Mouse (Mus musculus) lung, embryonic 15.5 days (tissue): Measurements from ENCODE around the gene Camk2d. TPM values are rescaled to one million over a fixed set of nuclear protein-coding genes. Genes with fewer than 3 reads are reported as not detected.

Experiments
- ATAC-seq: fragments of 200-750 bp; cut with Nextera tagmentation; 2 replicates; pipeline ENCODE4 v1.8.0; 2017; ENCODE audit warnings: moderate number of reproducible peaks, borderline replicate concordance; ENCODE audit not compliant: low FRiP score, low TSS enrichment; ENCODE audit errors: extremely low read depth
- H3K27ac ChIP-seq: fragments of 300-500 bp; sonication (generic); 2 replicates; pipeline ENCODE4 v1.5.1; 2015; ENCODE audit warnings: moderate library complexity, mild to moderate bottlenecking, inconsistent platforms
- H3K27me3 ChIP-seq: fragments of 300-500 bp; sonication (generic); 2 replicates; pipeline ENCODE4 v1.6.1; 2015; ENCODE audit warnings: inconsistent platforms
- H3K36me3 ChIP-seq: fragments of 300-500 bp; sonication (generic); 2 replicates; pipeline ENCODE4 v1.6.1; 2015; ENCODE audit warnings: inconsistent platforms
- H3K4me1 ChIP-seq: fragments of 300-500 bp; sonication (generic); 2 replicates; pipeline ENCODE4 v1.6.1; 2015; ENCODE audit warnings: inconsistent platforms
- H3K4me2 ChIP-seq: fragments of 300-500 bp; sonication (generic); 2 replicates; pipeline ENCODE4 v1.6.1; 2015; ENCODE audit warnings: inconsistent platforms, mild to moderate bottlenecking, moderate library complexity
- H3K4me3 ChIP-seq: fragments of 300-500 bp; sonication (generic); 2 replicates; pipeline ENCODE4 v1.5.1; 2015; ENCODE audit warnings: mild to moderate bottlenecking, inconsistent platforms
- H3K9ac ChIP-seq: fragments of 300-500 bp; sonication (generic); 2 replicates; pipeline ENCODE4 v1.6.1; 2015; ENCODE audit warnings: inconsistent platforms
- H3K9me3 ChIP-seq: fragments of 300-500 bp; sonication (generic); 2 replicates; pipeline ENCODE4 v1.6.1; 2016; ENCODE audit warnings: inconsistent platforms
- WGBS: fragments of 180-500 bp; shearing (Covaris S2); methylation state at CpG from one replicate; pipeline ENCODE4 v1.1.7; 2015; 5-methylcytosine and 5-hydroxymethylcytosine counted together
- polyA plus RNA-seq: library from polyadenylated mRNA; unstranded; fragments of >200 nt; fragmentation: Nextera tagmentation; extraction: Ambion mirVana; gene quantifications from 2 replicates; pipeline ENCODE4 v1.2.1, GENCODE M21; 2015

Gene Camk2d
- polyA plus RNA-seq, 1 experiment from 2014 or later, result 39.0 TPM

DNA sequence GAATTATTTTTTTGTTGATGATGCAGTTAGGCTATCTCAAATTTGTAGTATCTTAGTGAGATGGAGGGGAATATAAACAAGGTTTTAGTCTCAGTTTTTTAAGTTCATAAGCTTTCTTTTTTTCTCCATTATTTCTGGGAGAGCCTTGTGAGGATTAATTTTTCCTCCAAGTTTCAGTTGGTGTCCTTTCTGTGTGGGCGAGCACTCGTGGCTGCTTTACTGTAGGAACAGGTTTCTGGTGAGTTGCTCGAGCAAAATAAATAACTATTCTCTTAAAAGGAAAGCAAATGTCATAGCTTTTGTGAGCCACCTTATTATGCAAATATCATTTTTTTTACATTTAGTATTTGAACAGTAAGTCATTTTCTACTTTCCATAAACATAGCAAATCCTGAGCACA is 74.3 kb downstream of the Camk2d start:
- Histone ChIP-seq H3K9me3 (no peaks in the 10 kb centered on the region), H3K4me2 (no peak overlapping the region), H3K4me1 (peaks cover 44% of the 10 kb centered on the region), H3K4me3 (no peak overlapping the region), H3K36me3 (no peaks in the 10 kb centered on the region), H3K27ac (no peak overlapping the region), H3K27me3 (no peaks in the 10 kb centered on the region), H3K9ac (no peak overlapping the region)
- WGBS, result 63% methylated on average over 3 of the region's 3 CpGs
- ATAC-seq, result no peak

DNA sequence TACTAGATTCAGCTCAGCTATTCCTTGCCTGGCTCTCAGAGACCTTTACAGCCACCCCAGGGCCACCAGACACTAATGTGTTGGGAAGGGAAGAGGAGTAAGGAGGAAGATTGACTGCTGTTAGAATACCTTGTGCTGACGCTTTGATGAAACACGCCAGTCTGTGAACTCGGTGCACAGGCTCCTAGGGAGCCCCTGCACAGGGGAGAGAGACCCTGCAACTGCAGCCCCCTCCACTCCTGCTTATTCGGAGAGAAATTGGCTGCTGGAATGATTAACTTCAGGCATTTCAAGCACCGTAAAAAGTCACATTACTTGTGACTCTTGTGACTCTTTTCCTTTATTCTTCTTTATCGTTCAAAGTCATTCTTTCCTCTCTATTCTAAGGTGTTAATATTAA is 75.2 kb downstream of the Camk2d start:
- 31% methylated on average over 6 of the region's 6 CpGs for WGBS
- Histone ChIP-seq H3K4me1 (peaks cover 44% of the 10 kb centered on the region), H3K4me2 (no peak overlapping the region), H3K36me3 (no peaks in the 10 kb centered on the region), H3K27me3 (no peaks in the 10 kb centered on the region), H3K9ac (no peak overlapping the region), H3K9me3 (no peaks in the 10 kb centered on the region), H3K27ac (no peak overlapping the region), H3K4me3 (no peak overlapping the region)
- no peak for ATAC-seq

DNA sequence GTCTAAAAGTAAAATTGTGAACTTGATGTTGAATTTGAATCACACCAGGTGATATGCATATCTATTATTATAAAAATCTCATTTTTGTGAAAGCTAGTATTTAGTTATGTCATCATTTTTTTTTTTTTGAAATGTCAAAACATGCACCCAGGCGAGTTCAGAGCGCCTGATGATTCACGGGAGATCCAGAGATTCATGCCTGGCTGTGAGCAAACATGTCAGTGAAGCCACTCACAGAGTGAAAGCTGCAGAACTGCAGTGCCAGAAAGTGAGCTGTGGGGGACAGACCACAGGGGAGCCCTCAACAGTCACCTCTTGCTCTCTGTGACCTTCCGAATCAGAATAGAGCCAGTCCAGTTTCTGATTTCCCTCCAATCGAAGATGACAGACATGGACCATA is 84.9 kb downstream of the Camk2d start:
- Histone ChIP-seq H3K36me3 (no peaks in the 10 kb centered on the region), H3K4me2 (no peak overlapping the region), H3K9ac (no peak overlapping the region), H3K27me3 (no peaks in the 10 kb centered on the region), H3K4me1 (no peaks in the 10 kb centered on the region), H3K4me3 (no peak overlapping the region), H3K27ac (no peak overlapping the region), H3K9me3 (no peaks in the 10 kb centered on the region)
- 64% methylated on average over 5 of the region's 5 CpGs for WGBS
- no peak for ATAC-seq

DNA sequence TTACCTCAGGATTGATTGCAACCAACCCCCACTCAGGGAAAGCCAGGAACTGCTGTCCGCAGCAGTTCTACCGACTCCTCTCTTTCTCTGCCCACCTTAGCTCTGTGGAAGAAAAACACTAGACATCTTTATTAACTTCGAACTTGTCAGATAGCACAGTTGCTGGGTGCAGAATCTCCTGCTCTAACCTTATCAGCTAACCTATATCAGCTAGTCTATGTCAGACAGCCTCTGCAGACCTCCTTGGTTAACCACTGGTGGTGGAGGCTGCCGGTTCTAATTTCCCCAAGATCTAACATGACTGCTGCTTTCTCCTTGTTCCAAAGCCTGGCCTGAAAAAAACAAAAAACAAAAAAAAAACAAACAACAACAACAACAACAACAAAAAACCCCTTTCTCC is 85.9 kb downstream of the Camk2d start:
- Histone ChIP-seq H3K4me2 (no peak overlapping the region), H3K9me3 (no peaks in the 10 kb centered on the region), H3K9ac (no peak overlapping the region), H3K27me3 (no peaks in the 10 kb centered on the region), H3K36me3 (no peaks in the 10 kb centered on the region), H3K4me3 (no peak overlapping the region), H3K4me1 (no peaks in the 10 kb centered on the region), H3K27ac (no peak overlapping the region)
- 69% methylated on average over 4 of the region's 4 CpGs for WGBS
- no peak for ATAC-seq

DNA sequence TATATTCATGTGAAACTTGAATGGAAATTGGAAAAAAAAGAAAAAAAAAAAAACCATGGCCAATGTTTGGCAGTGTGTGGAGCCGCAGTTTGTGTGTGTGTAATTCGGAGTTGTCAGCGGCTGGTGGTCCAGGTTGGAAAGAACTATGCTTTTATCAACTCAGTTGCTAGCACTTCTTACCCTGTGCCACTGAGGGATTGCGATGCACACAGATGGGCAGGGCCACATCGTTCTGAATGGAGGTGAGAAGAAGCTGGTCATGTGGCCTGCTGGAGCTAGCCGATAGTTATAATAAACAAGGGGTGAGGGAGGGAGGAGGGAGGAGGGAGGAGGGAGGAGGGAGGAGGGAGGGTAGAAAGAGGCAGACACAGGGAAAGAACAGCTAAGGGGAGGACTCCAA is 89.3 kb downstream of the Camk2d start:
- Histone ChIP-seq H3K36me3 (no peaks in the 10 kb centered on the region), H3K27ac (no peak overlapping the region), H3K4me2 (no peak overlapping the region), H3K9me3 (no peaks in the 10 kb centered on the region), H3K4me1 (no peaks in the 10 kb centered on the region), H3K27me3 (no peaks in the 10 kb centered on the region), H3K4me3 (no peak overlapping the region), H3K9ac (no peak overlapping the region)
- 63% methylated on average over 5 of the region's 6 CpGs for WGBS
- no peak for ATAC-seq

DNA sequence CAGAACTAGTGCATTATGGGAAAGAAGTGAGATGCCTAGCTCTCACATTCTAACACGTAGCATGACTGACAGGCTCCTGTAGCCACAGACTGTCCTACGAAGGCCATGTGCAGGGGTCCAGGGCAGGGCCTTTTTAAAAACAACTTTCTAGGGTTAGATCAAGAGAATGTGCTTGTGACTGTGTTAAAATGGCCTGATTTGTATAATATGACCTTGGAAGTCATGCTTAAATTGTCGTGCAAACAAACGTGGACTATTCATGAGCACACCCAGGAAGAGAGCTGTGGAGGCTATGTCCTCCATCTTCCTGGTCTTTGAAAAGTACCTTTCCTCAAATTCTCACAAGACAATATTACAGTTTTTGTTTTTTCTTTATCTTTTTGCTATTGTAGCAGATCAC is 91.0 kb downstream of the Camk2d start:
- Histone ChIP-seq H3K9me3 (no peaks in the 10 kb centered on the region), H3K4me1 (peaks cover 1% of the 10 kb centered on the region; the same call in 1 of the 2 replicates), H3K36me3 (no peaks in the 10 kb centered on the region), H3K9ac (no peak overlapping the region), H3K4me2 (no peak overlapping the region), H3K27me3 (no peaks in the 10 kb centered on the region), H3K27ac (no peak overlapping the region), H3K4me3 (no peak overlapping the region)
- 57% methylated on average over 4 of the region's 4 CpGs for WGBS
- no peak for ATAC-seq

DNA sequence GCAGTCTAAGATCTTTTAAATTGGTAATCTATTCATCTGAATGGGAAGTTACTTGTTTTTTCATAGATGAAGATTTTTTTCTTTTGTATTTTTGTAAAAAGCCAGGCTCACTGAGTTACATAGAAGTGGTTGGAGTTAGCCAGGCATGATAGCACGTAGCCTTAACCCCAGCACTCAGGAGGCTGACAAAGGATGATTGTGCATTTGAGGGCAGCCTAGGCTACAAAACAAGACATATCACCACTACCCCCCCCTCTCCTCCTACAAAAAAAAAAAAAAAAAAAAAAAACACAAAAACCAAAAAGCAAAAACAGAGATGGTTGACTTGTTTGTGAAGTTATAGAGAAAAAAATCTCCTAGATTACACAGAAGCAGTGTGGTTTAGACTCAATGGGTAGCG is 92.4 kb downstream of the Camk2d start:
- no peak for ATAC-seq
- Histone ChIP-seq H3K4me3 (no peak overlapping the region), H3K4me2 (no peak overlapping the region), H3K27ac (no peak overlapping the region), H3K4me1 (peaks cover 14% of the 10 kb centered on the region), H3K9ac (no peak overlapping the region), H3K9me3 (no peaks in the 10 kb centered on the region), H3K27me3 (no peaks in the 10 kb centered on the region), H3K36me3 (no peaks in the 10 kb centered on the region)
- WGBS, result 80% methylated on average over 2 of the region's 2 CpGs

DNA sequence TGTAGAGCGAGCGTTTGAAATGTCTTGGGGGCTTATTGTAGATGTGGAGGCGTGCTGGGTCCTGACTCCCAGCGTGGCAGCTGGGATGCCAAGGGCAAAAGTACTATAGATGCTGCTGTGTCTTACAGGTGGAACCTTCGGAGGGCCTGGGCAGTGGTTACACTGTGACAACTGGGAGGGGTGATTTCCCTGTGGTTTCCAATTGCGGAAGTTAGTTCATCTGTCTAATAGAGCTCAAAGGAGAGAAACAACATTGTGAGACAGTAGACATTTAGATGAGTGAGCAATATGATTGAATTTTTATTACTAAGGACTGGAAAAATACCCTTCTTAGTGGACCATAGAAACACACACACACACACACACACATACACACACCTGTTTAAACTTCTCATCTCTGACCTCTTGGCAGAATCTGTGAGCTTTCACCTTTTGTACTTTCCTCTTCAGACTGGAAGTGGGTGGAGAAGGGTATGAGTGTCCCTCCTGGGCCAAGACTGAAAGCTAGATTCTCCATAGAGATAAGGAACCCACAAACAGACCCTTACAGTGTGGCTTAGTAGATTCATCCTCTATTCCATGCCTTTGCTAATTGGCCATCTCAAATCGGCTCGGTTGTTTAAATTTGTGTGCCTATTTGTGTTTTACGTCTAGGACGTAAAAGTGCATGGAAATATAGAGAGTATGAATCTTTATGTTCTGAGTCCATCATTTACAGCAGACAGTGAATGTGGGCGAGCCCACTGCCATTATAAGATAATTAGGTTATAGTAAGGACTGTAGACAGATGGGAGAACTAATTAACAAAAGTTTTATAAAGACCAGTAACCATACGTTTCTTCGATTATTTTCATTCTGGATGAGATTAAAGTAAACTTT is 94.8 kb downstream of the Camk2d start:
- 81% methylated on average over 13 of the region's 13 CpGs for WGBS
- Histone ChIP-seq H3K27ac (no peak overlapping the region), H3K9ac (no peak overlapping the region), H3K4me3 (no peak overlapping the region), H3K9me3 (no peaks in the 10 kb centered on the region), H3K4me2 (no peak overlapping the region), H3K27me3 (no peaks in the 10 kb centered on the region), H3K36me3 (no peaks in the 10 kb centered on the region), H3K4me1 (peaks cover 23% of the 10 kb centered on the region)
- ATAC-seq, result no peak

DNA sequence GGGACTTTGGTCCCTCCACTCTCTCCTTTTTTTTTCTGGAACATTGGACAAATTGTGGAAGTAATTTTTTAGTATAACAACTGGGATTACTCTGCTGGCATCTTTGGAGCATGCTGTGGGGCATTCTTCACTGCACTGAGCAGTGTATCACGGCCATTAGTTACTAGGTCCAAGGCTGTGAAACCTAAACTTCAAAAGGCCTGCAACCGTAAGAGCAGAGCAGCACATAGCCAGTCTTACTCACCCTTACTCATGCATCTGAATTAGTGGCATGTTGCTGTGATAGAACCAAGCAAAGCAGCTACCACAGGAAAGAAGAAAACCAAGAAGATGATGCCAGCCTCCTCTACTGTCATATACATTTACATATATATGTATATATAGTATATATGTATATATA is 95.5 kb downstream of the Camk2d start:
- H3K9me3 ChIP-seq, result no peaks in the 10 kb centered on the region
- ATAC-seq, result no peak
- H3K4me2 ChIP-seq, result no peak overlapping the region
- 80% methylated on average over 2 of the region's 2 CpGs for WGBS
- H3K9ac ChIP-seq, result no peak overlapping the region
- H3K27ac ChIP-seq, result no peak overlapping the region
- no peaks in the 10 kb centered on the region for H3K36me3 ChIP-seq
- H3K4me3 ChIP-seq, result no peak overlapping the region
- H3K4me1 ChIP-seq, result peaks cover 23% of the 10 kb centered on the region
- no peaks in the 10 kb centered on the region for H3K27me3 ChIP-seq

DNA sequence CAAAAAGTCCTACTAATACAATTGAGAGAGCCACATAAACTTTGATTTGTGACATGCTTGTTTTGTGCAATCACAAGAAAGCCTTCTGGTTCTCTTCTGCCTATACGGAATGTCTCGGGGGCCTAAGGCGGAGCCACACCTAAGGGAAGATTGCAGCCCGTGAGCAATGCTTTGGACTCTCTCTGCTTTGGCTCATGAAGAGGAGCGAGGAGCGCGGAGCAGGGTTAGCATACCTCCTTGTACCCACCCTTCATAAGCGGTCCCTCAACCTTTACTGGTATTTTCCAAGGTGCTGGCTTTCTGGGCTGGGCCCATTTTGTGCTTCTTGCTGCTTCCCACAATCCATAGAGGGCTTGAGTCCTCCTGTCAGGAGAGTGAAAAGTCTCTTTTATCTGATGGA is 96.7 kb downstream of the Camk2d start:
- peaks cover 23% of the 10 kb centered on the region for H3K4me1 ChIP-seq
- peak; percentile 53; the same call in 1 of the 2 replicates for ATAC-seq
- H3K36me3 ChIP-seq, result no peaks in the 10 kb centered on the region
- H3K27me3 ChIP-seq, result no peaks in the 10 kb centered on the region
- H3K9ac ChIP-seq, result no peak overlapping the region
- peak overlapping the region; percentile 45 for H3K4me2 ChIP-seq
- 48% methylated on average over 8 of the region's 8 CpGs for WGBS
- peak overlapping the region; percentile 21; the same call in 1 of the 2 replicates for H3K4me3 ChIP-seq
- peak overlapping the region; percentile 80 for H3K27ac ChIP-seq
- H3K9me3 ChIP-seq, result no peaks in the 10 kb centered on the region

DNA sequence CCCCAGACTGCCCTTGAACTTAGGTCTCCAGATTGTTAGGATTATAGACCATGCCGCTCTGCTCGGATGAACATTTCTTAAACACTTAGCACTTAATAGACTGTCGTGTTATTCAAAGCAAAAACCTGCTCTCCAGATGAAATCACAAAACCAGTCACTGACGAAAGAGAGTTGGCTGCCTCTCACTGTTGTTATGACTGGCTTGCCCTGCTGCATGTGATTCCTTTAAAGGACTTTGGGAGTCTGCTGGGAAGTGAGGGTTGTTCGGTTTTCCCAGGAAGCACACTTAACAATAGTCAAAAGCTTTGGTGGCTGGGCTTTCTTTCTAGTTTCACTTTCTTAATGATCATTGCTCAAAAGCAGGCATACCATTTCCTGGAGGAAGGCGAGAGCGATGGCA is 97.2 kb downstream of the Camk2d start:
- Histone ChIP-seq H3K27me3 (no peaks in the 10 kb centered on the region), H3K4me3 (peak overlapping the region; percentile 21), H3K36me3 (no peaks in the 10 kb centered on the region), H3K4me2 (peak overlapping the region; percentile 45), H3K9ac (no peak overlapping the region), H3K4me1 (peaks cover 23% of the 10 kb centered on the region), H3K9me3 (no peaks in the 10 kb centered on the region), H3K27ac (peak overlapping the region; percentile 80)
- WGBS, result 18% methylated on average over 7 of the region's 7 CpGs
- ATAC-seq, result peak; percentile 90; the same call in 1 of the 2 replicates

DNA sequence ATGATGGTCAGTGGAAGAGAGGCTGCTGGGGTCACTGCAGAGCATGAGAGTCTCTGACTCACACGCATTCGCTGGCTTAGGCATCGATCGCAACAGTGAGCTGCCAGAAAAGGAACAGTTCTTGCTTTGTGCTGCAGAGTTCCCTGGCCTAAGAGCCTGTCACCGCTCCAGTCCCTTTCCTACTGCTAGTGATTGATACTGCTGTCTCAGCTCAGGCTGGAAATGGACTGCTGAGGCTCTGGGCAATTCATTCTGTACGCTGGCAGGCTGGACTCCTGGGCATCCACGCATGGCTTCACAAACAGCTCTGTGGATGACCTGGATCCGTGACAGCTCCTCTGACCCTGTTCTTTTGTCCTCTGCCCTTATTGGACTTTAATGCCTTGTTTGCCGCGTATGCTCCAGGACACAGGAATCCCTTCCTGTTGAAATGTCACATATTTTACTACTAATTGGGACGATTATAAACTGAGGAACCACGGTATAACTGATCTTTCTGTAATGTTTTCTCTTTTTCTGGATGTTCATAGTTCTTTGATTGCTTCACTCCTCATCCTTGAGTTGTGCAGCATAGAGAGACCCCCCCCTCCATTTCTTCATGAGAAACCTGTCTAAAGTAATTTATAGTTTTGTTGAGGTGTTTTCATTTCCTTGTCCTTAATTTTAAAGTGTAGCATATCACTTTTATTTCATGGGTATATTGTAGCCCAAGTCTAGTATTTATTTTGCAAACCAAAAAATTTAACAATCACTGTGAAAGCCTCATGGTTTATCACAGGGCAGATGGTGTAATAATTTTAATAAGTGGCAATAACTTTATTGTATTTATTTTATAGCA is 99.6 kb downstream of the Camk2d start:
- Histone ChIP-seq H3K36me3 (no peaks in the 10 kb centered on the region), H3K27ac (peak overlapping the region; percentile 19; the same call in 1 of the 2 replicates), H3K9me3 (no peaks in the 10 kb centered on the region), H3K4me1 (peaks cover 23% of the 10 kb centered on the region), H3K27me3 (no peaks in the 10 kb centered on the region), H3K9ac (no peak overlapping the region), H3K4me3 (no peak overlapping the region), H3K4me2 (no peak overlapping the region)
- peak; percentile 12; the same call in 1 of the 2 replicates for ATAC-seq
- WGBS, result 43% methylated on average over 12 of the region's 12 CpGs
